Comparison of ENCODE assay signal across 21 mouse cellular contexts in genomic region chr11:28556420-28556819, GRCm38 (mm10). TPM values are rescaled to one million over a fixed set of nuclear protein-coding genes. Genes with fewer than 3 reads are reported as not detected.
DNase-seq lines count a peak whose midpoint lies in the region; ATAC-seq and TF ChIP-seq lines count a peak whose summit lies in the region.
"Had no signal": no experiment of that assay in that cellular context is flagged by ENCODE, and none has a peak within 500 bp of the region (broad histone marks: within the 10 kb centered on the region; RNA-seq: fewer than 3 reads in every experiment).

No protein-coding gene starts in this region.

- no peak for TF ChIP-seq CTCF in forebrain, postnatal 0 days (IDR thresholded peaks at IDR 0.05; ENCODE audit: low read depth)
- TF ChIP-seq CTCF in midbrain, postnatal 0 days (IDR thresholded peaks at IDR 0.05) = no peak

- H3K36me3 ChIP-seq in forebrain, embryonic 13.5 days (ENCODE audit: poor library complexity, severe bottlenecking) = no peaks in the 10 kb centered on the region
- no peaks in the 10 kb centered on the region for H3K36me3 ChIP-seq in forebrain, postnatal 0 days (ENCODE audit: insufficient read depth)
- H3K36me3 ChIP-seq in midbrain, postnatal 0 days (ENCODE audit: insufficient read depth, low read length) = no peaks in the 10 kb centered on the region
- no peaks in the 10 kb centered on the region for H3K36me3 ChIP-seq in midbrain, embryonic 11.5 days (ENCODE audit: control insufficient read depth, insufficient read depth, low read length)
- H3K36me3 ChIP-seq: embryonic facial prominence, embryonic 12.5 days; G1E; heart, embryonic 13.5 days; hindbrain, embryonic 15.5 days had no signal

- H3K4me3 ChIP-seq in forebrain, embryonic 13.5 days = no peak overlapping the region
- no peak overlapping the region for H3K4me3 ChIP-seq in forebrain, postnatal 0 days (ENCODE audit: low read depth, low read length)
- H3K4me3 ChIP-seq in midbrain, postnatal 0 days (ENCODE audit: low read depth, low read length) = no peak overlapping the region
- H3K4me3 ChIP-seq in midbrain, embryonic 11.5 days (ENCODE audit: low read depth, low read length) = no peak overlapping the region
- H3K4me3 ChIP-seq: embryonic facial prominence, embryonic 12.5 days; heart, embryonic 13.5 days; hindbrain, embryonic 15.5 days had no signal

- no peak for DNase-seq in forebrain, postnatal 0 days
- DNase-seq in layer of hippocampus, adult 11-12 months (ENCODE audit: low spot score) = peak; percentile 46
- no peak for DNase-seq in layer of hippocampus, postnatal 25 days (ENCODE audit: extremely low spot score in 1 of 2, low spot score in 1 of 2)
- peak; percentile 9 for DNase-seq in midbrain, postnatal 0 days (ENCODE audit: low spot score)
- DNase-seq in midbrain, embryonic 11.5 days (ENCODE audit: low spot score, missing footprints) = no peak
- DNase-seq in yolk sac, embryonic 10.5 days (ENCODE audit: low spot score) = no peak
- DNase-seq: adrenal gland, adult 8-10 months; adrenal gland, postnatal 36 days; B cell, adult 2 months; cerebellum, adult 11-12 months; cerebellum, adult 9-10 months; cerebellum, postnatal 25 days; gastrocnemius, postnatal 36 days; heart, adult 11 months; heart, postnatal 36 days had no signal

- no peak overlapping the region for H3K9ac ChIP-seq in forebrain, embryonic 13.5 days
- no peak overlapping the region for H3K9ac ChIP-seq in forebrain, postnatal 0 days
- H3K9ac ChIP-seq in midbrain, postnatal 0 days (replicated peaks; ENCODE audit: low read length, poor library complexity, severe bottlenecking) = no peak overlapping the region
- no peak overlapping the region for H3K9ac ChIP-seq in midbrain, embryonic 11.5 days (ENCODE audit: low read length)
- H3K9ac ChIP-seq: embryonic facial prominence, embryonic 12.5 days; heart, embryonic 13.5 days; hindbrain, embryonic 15.5 days had no signal

- H3K27me3 ChIP-seq in forebrain, embryonic 13.5 days = no peaks in the 10 kb centered on the region
- H3K27me3 ChIP-seq in forebrain, postnatal 0 days (ENCODE audit: insufficient read depth, low read length) = no peaks in the 10 kb centered on the region
- no peaks in the 10 kb centered on the region for H3K27me3 ChIP-seq in midbrain, postnatal 0 days (ENCODE audit: insufficient read depth, low read length)
- H3K27me3 ChIP-seq in midbrain, embryonic 11.5 days (ENCODE audit: control insufficient read depth, insufficient read depth, low read length) = no peaks in the 10 kb centered on the region
- H3K27me3 ChIP-seq: embryonic facial prominence, embryonic 12.5 days; heart, embryonic 13.5 days; hindbrain, embryonic 15.5 days had no signal

- no peaks in the 10 kb centered on the region; the same call in 1 of the 2 replicates for H3K9me3 ChIP-seq in forebrain, embryonic 13.5 days (replicated peaks)
- no peaks in the 10 kb centered on the region; the same call in 1 of the 2 replicates for H3K9me3 ChIP-seq in forebrain, postnatal 0 days (ENCODE audit: low read length)
- H3K9me3 ChIP-seq in midbrain, postnatal 0 days (ENCODE audit: low read length) = no peaks in the 10 kb centered on the region
- H3K9me3 ChIP-seq in midbrain, embryonic 11.5 days (ENCODE audit: control insufficient read depth, low read length) = no peaks in the 10 kb centered on the region
- H3K9me3 ChIP-seq: G1E; hindbrain, embryonic 15.5 days had no signal

- H3K4me2 ChIP-seq in forebrain, embryonic 13.5 days = no peak overlapping the region
- H3K4me2 ChIP-seq in forebrain, postnatal 0 days (ENCODE audit: low read depth) = no peak overlapping the region
- no peak overlapping the region for H3K4me2 ChIP-seq in midbrain, postnatal 0 days (ENCODE audit: low read depth, low read length, poor library complexity, severe bottlenecking)
- H3K4me2 ChIP-seq in midbrain, embryonic 11.5 days = no peak overlapping the region
- H3K4me2 ChIP-seq: embryonic facial prominence, embryonic 12.5 days; heart, embryonic 13.5 days; hindbrain, embryonic 15.5 days had no signal

- H3K4me1 ChIP-seq in forebrain, embryonic 13.5 days = no peaks in the 10 kb centered on the region
- H3K4me1 ChIP-seq in forebrain, postnatal 0 days (ENCODE audit: insufficient read depth) = no peaks in the 10 kb centered on the region
- H3K4me1 ChIP-seq in midbrain, postnatal 0 days (ENCODE audit: insufficient read depth, low read length) = no peaks in the 10 kb centered on the region
- H3K4me1 ChIP-seq in midbrain, embryonic 11.5 days (ENCODE audit: control insufficient read depth, insufficient read depth, low read length) = no peaks in the 10 kb centered on the region
- H3K4me1 ChIP-seq: embryonic facial prominence, embryonic 12.5 days; heart, embryonic 13.5 days; hindbrain, embryonic 15.5 days had no signal

- H3K27ac ChIP-seq in forebrain, embryonic 13.5 days = no peak overlapping the region
- no peak overlapping the region for H3K27ac ChIP-seq in forebrain, postnatal 0 days (ENCODE audit: low read depth, low read length)
- no peak overlapping the region for H3K27ac ChIP-seq in midbrain, postnatal 0 days (ENCODE audit: low read depth, low read length)
- no peak overlapping the region for H3K27ac ChIP-seq in midbrain, embryonic 11.5 days (ENCODE audit: low read depth, low read length)
- H3K27ac ChIP-seq: embryonic facial prominence, embryonic 12.5 days; heart, embryonic 13.5 days; hindbrain, embryonic 15.5 days had no signal

- peak; percentile 78 for ATAC-seq in forebrain, embryonic 13.5 days
- no peak for ATAC-seq in forebrain, postnatal 0 days
- ATAC-seq in midbrain, postnatal 0 days (ENCODE audit: low FRiP score) = no peak
- ATAC-seq in midbrain, embryonic 11.5 days (ENCODE audit: low FRiP score) = no peak
- ATAC-seq: CD4-positive, CD25-positive, alpha-beta regulatory T cell, adult 4 months had no signal

RNA-seq across cellular contexts. Expression of gene Ccdc85a, which starts 27.7 kb away (rescaled TPM):
- polyA plus RNA-seq in forebrain, embryonic 13.5 days (2015; fragmentation: Nextera tagmentation; extraction: Ambion mirVana) = 6.2 and 10.0 TPM in 2 replicates
- 23.5 and 24.0 TPM in 2 replicates for total RNA-seq in forebrain, postnatal 0 days (2014; rRNA removed)
- polyA plus RNA-seq in forebrain, postnatal 0 days (2015; fragmentation: Nextera tagmentation; extraction: Ambion mirVana) = 27.5 and 43.2 TPM in 2 replicates
- 100 to 1,000 TPM; 143 to 151 TPM for total RNA-seq in layer of hippocampus, postnatal 25 days (2021)
- 40.7 and 43.1 TPM in 2 replicates for total RNA-seq in midbrain, postnatal 0 days (2014; rRNA removed)
- 63.8 and 66.1 TPM in 2 replicates for polyA plus RNA-seq in midbrain, postnatal 0 days (2015; fragmentation: Nextera tagmentation; extraction: Ambion mirVana)
- 2.9 and 3.7 TPM in 2 replicates for polyA plus RNA-seq in midbrain, embryonic 11.5 days (2014; fragmentation: Nextera tagmentation; extraction: Ambion mirVana)
- polyA plus RNA-seq: CD4-positive, CD25-positive, alpha-beta regulatory T cell, adult 4 months; G1E had no signal

Comparison
In these comparisons a context has a peak if more than half of its experiments do, and no peak if none do; other contexts are left out.
1. DNase-seq: peak in layer of hippocampus, adult 11-12 months (single experiment) and midbrain, postnatal 0 days (single experiment); none in forebrain, postnatal 0 days (single experiment), layer of hippocampus, postnatal 25 days (0 of 2), midbrain, embryonic 11.5 days (single experiment) and yolk sac, embryonic 10.5 days (single experiment).